Mouse (Mus musculus): ENCODE results near the gene Krt25.

Krt25 gene

GRCm38 (mm10) chr11:99275624-99276023, 47.1 kb downstream of the Krt25 start:
- no peak for DNase-seq

DNA sequence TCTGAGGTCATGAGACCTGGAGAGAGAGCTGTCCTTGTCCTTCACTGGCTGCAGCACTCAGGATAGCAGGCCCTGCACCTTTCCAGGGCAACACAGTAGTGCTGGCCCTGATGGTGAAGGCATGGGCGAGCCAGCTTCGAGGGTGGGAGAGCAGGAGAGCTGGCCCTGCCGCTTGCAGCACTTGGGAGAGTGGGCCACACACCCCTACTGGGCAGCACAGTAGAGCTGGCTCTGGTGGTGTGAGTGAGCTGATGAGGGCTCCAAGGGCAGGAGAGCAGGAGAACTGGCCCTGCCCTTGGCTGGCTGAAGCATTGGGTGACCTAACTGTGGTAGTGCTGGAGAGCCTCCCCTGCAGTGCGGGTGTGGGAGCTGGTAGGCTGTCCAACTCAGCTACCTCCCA, 50.0 kb downstream of the Krt25 start:
- DNase-seq: no peak

DNA sequence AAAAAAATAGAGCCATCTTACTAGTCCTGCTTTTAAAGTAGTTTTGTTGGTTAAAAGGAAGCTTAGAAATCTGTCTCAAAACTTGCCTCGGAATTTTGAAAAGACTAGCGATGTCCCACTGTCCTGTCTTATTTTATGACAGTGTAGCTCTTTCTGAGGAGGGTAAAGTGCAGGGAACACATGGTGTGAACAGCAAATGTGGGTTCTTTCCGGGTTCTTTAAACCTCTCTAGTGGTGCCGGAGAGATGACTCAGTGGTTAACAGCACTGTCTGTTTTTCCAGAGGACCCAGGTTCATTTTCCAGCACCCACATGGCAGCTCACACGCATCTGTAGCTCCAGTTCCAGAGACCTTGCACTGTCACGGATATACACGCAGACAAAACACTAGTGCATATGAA, 53.6 kb downstream of the Krt25 start:
- no peak for DNase-seq

DNA sequence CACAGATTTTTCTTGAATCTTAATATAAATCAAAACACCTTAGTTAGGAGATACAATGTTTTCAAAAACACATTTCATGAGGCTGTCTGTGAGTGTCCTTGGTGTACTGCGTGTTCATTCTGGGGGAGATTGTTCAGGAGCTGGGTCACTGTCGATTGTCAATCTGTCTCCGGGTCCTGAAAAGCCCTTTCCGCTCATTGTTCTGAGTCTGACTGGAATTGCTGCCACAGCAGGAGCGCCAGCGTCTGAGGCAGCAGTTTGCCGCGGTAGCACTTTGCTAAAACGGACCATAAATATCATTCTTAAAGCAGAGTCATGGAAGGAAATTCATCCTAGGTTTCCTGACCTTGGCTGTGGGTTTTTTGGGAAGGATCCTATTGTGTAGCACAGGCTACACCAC, 57.0 kb downstream of the Krt25 start:
- no peak for DNase-seq

All from right cerebral cortex, adult 18-20 months (tissue).